20 mouse cellular contexts compared by ENCODE assay signal in the genomic region with DNA sequence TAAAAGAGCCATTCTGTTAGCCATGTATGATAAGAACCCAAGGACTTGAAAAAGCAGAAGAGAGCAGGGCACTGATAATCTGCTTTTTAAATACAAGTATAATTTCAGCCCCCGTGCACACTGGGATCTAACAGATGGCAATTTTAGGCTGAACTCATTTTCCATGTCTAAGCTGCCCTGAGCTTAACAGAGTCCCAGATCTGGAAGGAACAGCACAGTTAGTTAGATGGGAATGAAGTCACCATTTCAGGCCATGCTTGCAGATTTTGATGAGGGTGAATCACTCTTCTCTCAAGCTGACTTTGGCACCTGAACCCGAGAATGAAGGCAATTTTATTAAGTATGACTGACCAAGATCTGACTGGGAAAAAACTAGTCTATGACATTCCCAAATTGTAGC. TPM values are rescaled to one million over a fixed set of nuclear protein-coding genes. Genes with fewer than 3 reads are reported as not detected.
A peak's percentile ranks its signal among the peaks of the same experiment; 100 is the strongest.
DNase-seq lines count a peak whose midpoint lies in the region; ATAC-seq lines count a peak whose summit lies in the region.
"Had no signal": no experiment of that assay in that cellular context is flagged by ENCODE, and none has a peak within 500 bp of the region (broad histone marks: within the 10 kb centered on the region; RNA-seq: fewer than 3 reads in every experiment).

No protein-coding gene starts in this region.

- DNase-seq in heart, adult 11 months, result peak; percentile 71
- DNase-seq in heart, postnatal 36 days, result no peak
- DNase-seq in NIH3T3 (ENCODE audit: low read depth), result peak; percentile 28
- peak; percentile 24 for DNase-seq in brain, adult 2 months (ENCODE audit: low read depth, low spot score)
- DNase-seq: adrenal gland, adult 8-10 months; adrenal gland, postnatal 14 days; adrenal gland, postnatal 36 days; B cell, adult 2 months; cerebellum, adult 11 months; cerebellum, adult 18-20 months; cerebellum, adult 8-10 months; cerebellum, adult 9-11 months; cerebellum, postnatal 14 days; cerebellum, postnatal 36 days; embryo, embryonic 11 days had no signal

- no peak for ATAC-seq in monocyte, adult 5-6 weeks (replicated peaks; ENCODE audit: insufficient number of reproducible peaks, low FRiP score, low TSS enrichment, poor library complexity, severe bottlenecking)
- ATAC-seq: activated CD4-positive, CD25-positive, alpha-beta regulatory T cell, adult 4 months; CD4-positive, CD25-positive, alpha-beta regulatory T cell, adult 4 months; forebrain, embryonic 14.5 days; forebrain, embryonic 16.5 days had no signal

- intact Hi-C loops in heart, postnatal 36 days (cut with DNase I), result no loop called here

RNA-seq across cellular contexts. Expression of a gene that starts 28.9 kb away (rescaled TPM):
- 10 to 100 TPM; 26.6 to 29.8 TPM for total RNA-seq in heart, postnatal 36 days (2021)
- 3.2 to 4.5 TPM (median 4.5 TPM) in 3 replicates for total RNA-seq in monocyte, adult 5-6 weeks (2017)

Comparison
In these comparisons a context has a peak if more than half of its experiments do, and no peak if none do; other contexts are left out.
1. DNase-seq: peak in heart, adult 11 months (single experiment), NIH3T3 (single experiment) and brain, adult 2 months (single experiment); none in heart, postnatal 36 days (0 of 2).